Mouse (Mus musculus) WW6 (cell line): Measurements from ENCODE around the gene Nrp2.

Source experiments
- DNase-seq: peaks from one replicate; pipeline ENCODE4 v3.0.0-alpha.2; 2013; ENCODE audit warnings: low read depth, low spot score

Gene Nrp2

GRCm38 (mm10) chr1:62723891-62724290 lies 20.8 kb downstream of the Nrp2 start:
- no peak for DNase-seq

GRCm38 (mm10) chr1:62724461-62725021 lies 21.5 kb downstream of the Nrp2 start:
- no peak for DNase-seq

GRCm38 (mm10) chr1:62725032-62725678 lies 22.1 kb downstream of the Nrp2 start:
- DNase-seq: no peak

- no peak for DNase-seq
Measured at GRCm38 (mm10) chr1:62727191-62727590, 24.1 kb downstream of the Nrp2 start.

GRCm38 (mm10) chr1:62728421-62728820 lies 25.3 kb downstream of the Nrp2 start:
- no peak for DNase-seq

GRCm38 (mm10) chr1:62728926-62729325 lies 25.8 kb downstream of the Nrp2 start:
- no peak for DNase-seq

- DNase-seq: no peak
Measured at GRCm38 (mm10) chr1:62729345-62730150, 26.5 kb downstream of the Nrp2 start.

GRCm38 (mm10) chr1:62732036-62732435 lies 29.0 kb downstream of the Nrp2 start:
- DNase-seq: no peak

GRCm38 (mm10) chr1:62734420-62734931 lies 31.4 kb downstream of the Nrp2 start:
- no peak for DNase-seq

GRCm38 (mm10) chr1:62734980-62735379 lies 31.9 kb downstream of the Nrp2 start:
- DNase-seq: no peak

GRCm38 (mm10) chr1:62735835-62736234 lies 32.8 kb downstream of the Nrp2 start:
- no peak for DNase-seq

GRCm38 (mm10) chr1:62736455-62737012 lies 33.4 kb downstream of the Nrp2 start:
- DNase-seq: peak; percentile 85

GRCm38 (mm10) chr1:62738165-62738564 lies 35.1 kb downstream of the Nrp2 start:
- DNase-seq: peak; percentile 84

GRCm38 (mm10) chr1:62742092-62742491 lies 39.0 kb downstream of the Nrp2 start:
- DNase-seq: no peak

- no peak for DNase-seq
Measured at GRCm38 (mm10) chr1:62743064-62743694, 40.1 kb downstream of the Nrp2 start.

GRCm38 (mm10) chr1:62745889-62746288 lies 42.8 kb downstream of the Nrp2 start:
- DNase-seq: no peak

GRCm38 (mm10) chr1:62747421-62748111 lies 44.5 kb downstream of the Nrp2 start:
- DNase-seq: no peak

GRCm38 (mm10) chr1:62748361-62748760 lies 45.3 kb downstream of the Nrp2 start:
- no peak for DNase-seq

- no peak for DNase-seq
Measured at GRCm38 (mm10) chr1:62749716-62750115, 46.6 kb downstream of the Nrp2 start.

GRCm38 (mm10) chr1:62750408-62751008 lies 47.4 kb downstream of the Nrp2 start:
- DNase-seq: no peak
